Mouse (Mus musculus): ENCODE data around the gene Bcl7c. TPM values are rescaled to one million over a fixed set of nuclear protein-coding genes. Genes with fewer than 3 reads are reported as not detected.

Gene Bcl7c
- total RNA-seq, 1 experiment = 35.6 TPM

GRCm38 (mm10) chr7:127677609-127678008 is 31.1 kb downstream of the Bcl7c start:
- Histone ChIP-seq H3K4me1 (ENCODE audit: control insufficient read depth in 2 of 2, insufficient read depth in 2 of 2, low read length in 2 of 2, poor library complexity in 1 of 2) (peaks cover 2 to 7% of the 10 kb centered on the region in 2 experiments; a peak in 2 of 4 replicates), H3K36me3 (ENCODE audit: control insufficient read depth, insufficient read depth, low read length, poor library complexity, severe bottlenecking) (no peaks in the 10 kb centered on the region), H3K9me3 (ENCODE audit: control insufficient read depth, insufficient read depth, low read depth, low read length) (no peaks in the 10 kb centered on the region), H3K27ac (ENCODE audit: insufficient read depth, low read depth, low read length, poor library complexity, severe bottlenecking) (no peak overlapping the region), H3K9ac (ENCODE audit: insufficient read depth, low read depth, low read length, poor library complexity, severe bottlenecking) (no peak overlapping the region), H3K4me3 (ENCODE audit: insufficient read depth in 1 of 2, low read depth in 1 of 2, low read length in 2 of 2, poor library complexity in 1 of 2, severe bottlenecking in 1 of 2) (no peak overlapping the region)
- no peak for DNase-seq (ENCODE audit: low read depth, low spot score)
- TF ChIP-seq CHD2 (IDR thresholded peaks at IDR 0.05; ENCODE audit: low read depth, low read length) (no peak), MAFK (IDR thresholded peaks at IDR 0.05; ENCODE audit: insufficient read depth, low read depth, low read length) (no peak), HCFC1 (IDR thresholded peaks at IDR 0.05; ENCODE audit: borderline replicate concordance, insufficient read depth, low read length) (no peak), ZNF384 (IDR thresholded peaks at IDR 0.05; ENCODE audit: low read depth, low read length) (no peak), ZC3H11A (IDR thresholded peaks at IDR 0.05; ENCODE audit: borderline replicate concordance, low read depth, low read length) (no peak)
- in situ Hi-C loops (cut with MboI; ENCODE audit: low sequenced_read_pairs in 2 of 2, unreplicated experiment in 2 of 2) = no loop called here

DNA sequence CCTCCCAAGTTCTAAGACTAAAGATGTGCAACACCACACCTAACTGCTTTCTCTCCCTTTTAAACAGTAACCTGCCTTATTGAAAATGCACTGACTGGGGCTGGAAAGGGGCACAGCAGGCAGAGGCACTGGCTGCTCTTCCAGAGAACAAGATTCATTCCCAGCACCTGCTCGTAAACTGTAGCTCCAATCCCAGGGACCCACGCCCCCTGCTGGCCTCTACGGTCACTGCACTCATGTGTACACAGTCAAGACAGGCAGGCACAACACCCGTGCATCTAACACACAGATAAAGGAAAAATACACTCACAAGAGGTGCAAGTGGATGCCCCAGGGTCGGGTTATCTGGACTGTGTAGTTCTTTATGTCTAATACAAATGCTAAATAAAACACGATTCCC is 31.7 kb downstream of the Bcl7c start:
- no peak overlapping the region for H3K4me3 ChIP-seq (ENCODE audit: insufficient read depth in 1 of 2, low read depth in 1 of 2, low read length in 2 of 2, poor library complexity in 1 of 2, severe bottlenecking in 1 of 2)
- H3K9me3 ChIP-seq (ENCODE audit: control insufficient read depth, insufficient read depth, low read depth, low read length) = no peaks in the 10 kb centered on the region
- in situ Hi-C loops (cut with MboI; ENCODE audit: low sequenced_read_pairs in 2 of 2, unreplicated experiment in 2 of 2) = no loop called here
- TF ChIP-seq MAFK (IDR thresholded peaks at IDR 0.05; ENCODE audit: insufficient read depth, low read depth, low read length) = no peak
- peaks cover 2 to 7% of the 10 kb centered on the region in 2 experiments; a peak in 2 of 4 replicates for H3K4me1 ChIP-seq (ENCODE audit: control insufficient read depth in 2 of 2, insufficient read depth in 2 of 2, low read length in 2 of 2, poor library complexity in 1 of 2)
- H3K9ac ChIP-seq (ENCODE audit: insufficient read depth, low read depth, low read length, poor library complexity, severe bottlenecking) = no peak overlapping the region
- no peak overlapping the region for H3K27ac ChIP-seq (ENCODE audit: insufficient read depth, low read depth, low read length, poor library complexity, severe bottlenecking)
- peak; percentile 82 for DNase-seq (ENCODE audit: low read depth, low spot score)
- no peaks in the 10 kb centered on the region for H3K36me3 ChIP-seq (ENCODE audit: control insufficient read depth, insufficient read depth, low read length, poor library complexity, severe bottlenecking)

DNA sequence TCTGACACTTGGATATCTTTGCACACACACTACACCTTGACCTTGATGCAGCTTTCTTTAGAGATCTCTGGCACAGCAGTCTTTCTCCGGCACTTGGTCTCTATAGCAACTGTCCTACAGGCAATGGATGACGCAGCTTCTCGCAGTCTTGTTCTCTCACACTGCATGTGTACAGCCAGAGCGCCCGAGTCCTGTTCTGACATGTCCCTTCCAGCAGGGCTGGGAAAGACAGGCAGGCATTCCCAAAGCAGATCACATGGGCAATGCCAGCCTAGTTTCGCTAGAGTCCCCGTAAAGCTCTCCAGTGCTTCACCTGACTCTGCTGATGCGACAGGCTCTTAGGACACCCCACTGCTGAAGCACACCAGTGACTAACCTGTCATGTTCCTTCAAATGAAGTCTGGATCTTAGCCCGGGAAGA is 33.3 kb downstream of the Bcl7c start:
- Histone ChIP-seq H3K4me3 (ENCODE audit: insufficient read depth in 1 of 2, low read depth in 1 of 2, low read length in 2 of 2, poor library complexity in 1 of 2, severe bottlenecking in 1 of 2) (no peak overlapping the region), H3K9me3 (ENCODE audit: control insufficient read depth, insufficient read depth, low read depth, low read length) (no peaks in the 10 kb centered on the region), H3K27ac (ENCODE audit: insufficient read depth, low read depth, low read length, poor library complexity, severe bottlenecking) (no peak overlapping the region), H3K4me1 (ENCODE audit: control insufficient read depth in 2 of 2, insufficient read depth in 2 of 2, low read length in 2 of 2, poor library complexity in 1 of 2) (peaks cover 2 to 7% of the 10 kb centered on the region in 2 experiments; a peak in 2 of 4 replicates), H3K36me3 (ENCODE audit: control insufficient read depth, insufficient read depth, low read length, poor library complexity, severe bottlenecking) (no peaks in the 10 kb centered on the region), H3K9ac (ENCODE audit: insufficient read depth, low read depth, low read length, poor library complexity, severe bottlenecking) (no peak overlapping the region)
- DNase-seq (ENCODE audit: low read depth, low spot score) = no peak
- in situ Hi-C loops (cut with MboI; ENCODE audit: low sequenced_read_pairs in 2 of 2, unreplicated experiment in 2 of 2) = no loop called here
- TF ChIP-seq HCFC1 (IDR thresholded peaks at IDR 0.05; ENCODE audit: borderline replicate concordance, insufficient read depth, low read length) (no peak), ZC3H11A (IDR thresholded peaks at IDR 0.05; ENCODE audit: borderline replicate concordance, low read depth, low read length) (no peak), MAFK (IDR thresholded peaks at IDR 0.05; ENCODE audit: insufficient read depth, low read depth, low read length) (no peak), ZNF384 (IDR thresholded peaks at IDR 0.05; ENCODE audit: low read depth, low read length) (no peak), CHD2 (IDR thresholded peaks at IDR 0.05; ENCODE audit: low read depth, low read length) (no peak)

DNA sequence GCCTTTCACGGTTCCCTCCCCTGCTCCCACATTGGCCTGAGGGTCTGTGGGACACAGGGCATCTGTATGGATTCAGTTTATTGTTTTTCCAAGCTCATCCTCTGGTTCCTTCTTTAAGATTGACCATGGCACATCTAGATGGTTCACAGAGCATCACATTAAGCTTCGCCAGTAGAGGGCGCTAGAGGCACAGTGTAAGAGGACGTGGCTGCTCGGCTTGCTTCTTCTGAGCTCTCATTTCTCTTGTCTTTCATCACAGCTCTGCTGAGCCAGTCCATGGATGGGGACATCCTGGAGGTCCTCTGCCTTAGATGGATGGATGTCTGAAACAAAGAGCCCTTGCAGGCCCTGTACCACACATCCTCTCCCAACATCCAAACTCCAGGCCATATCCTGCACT is 33.8 kb downstream of the Bcl7c start:
- no peaks in the 10 kb centered on the region for H3K9me3 ChIP-seq (ENCODE audit: control insufficient read depth, insufficient read depth, low read depth, low read length)
- no peak overlapping the region for H3K27ac ChIP-seq (ENCODE audit: insufficient read depth, low read depth, low read length, poor library complexity, severe bottlenecking)
- DNase-seq (ENCODE audit: low read depth, low spot score) = peak; percentile 88
- H3K36me3 ChIP-seq (ENCODE audit: control insufficient read depth, insufficient read depth, low read length, poor library complexity, severe bottlenecking) = no peaks in the 10 kb centered on the region
- no peak overlapping the region for H3K4me3 ChIP-seq (ENCODE audit: insufficient read depth in 1 of 2, low read depth in 1 of 2, low read length in 2 of 2, poor library complexity in 1 of 2, severe bottlenecking in 1 of 2)
- in situ Hi-C loops (cut with MboI; ENCODE audit: low sequenced_read_pairs in 2 of 2, unreplicated experiment in 2 of 2) = no loop called here
- TF ChIP-seq HCFC1 (IDR thresholded peaks at IDR 0.05; ENCODE audit: borderline replicate concordance, insufficient read depth, low read length) = no peak
- peak; percentile 12; the same call in 1 of the 2 replicates for TF ChIP-seq ZC3H11A (IDR thresholded peaks at IDR 0.05; ENCODE audit: borderline replicate concordance, low read depth, low read length)
- TF ChIP-seq CHD2 (IDR thresholded peaks at IDR 0.05; ENCODE audit: low read depth, low read length) = no peak
- no peak for TF ChIP-seq MAFK (IDR thresholded peaks at IDR 0.05; ENCODE audit: insufficient read depth, low read depth, low read length)
- TF ChIP-seq ZNF384 (IDR thresholded peaks at IDR 0.05; ENCODE audit: low read depth, low read length) = no peak
- H3K4me1 ChIP-seq (ENCODE audit: control insufficient read depth in 2 of 2, insufficient read depth in 2 of 2, low read length in 2 of 2, poor library complexity in 1 of 2) = peaks cover 2 to 7% of the 10 kb centered on the region in 2 experiments; a peak in 2 of 4 replicates
- H3K9ac ChIP-seq (ENCODE audit: insufficient read depth, low read depth, low read length, poor library complexity, severe bottlenecking) = no peak overlapping the region

- no peak overlapping the region for H3K4me3 ChIP-seq (ENCODE audit: insufficient read depth in 1 of 2, low read depth in 1 of 2, low read length in 2 of 2, poor library complexity in 1 of 2, severe bottlenecking in 1 of 2)
- DNase-seq (ENCODE audit: low read depth, low spot score) = no peak
- in situ Hi-C loops (cut with MboI; ENCODE audit: low sequenced_read_pairs in 2 of 2, unreplicated experiment in 2 of 2) = no loop called here
- H3K9me3 ChIP-seq (ENCODE audit: control insufficient read depth, insufficient read depth, low read depth, low read length) = no peaks in the 10 kb centered on the region
- no peak overlapping the region for H3K9ac ChIP-seq (ENCODE audit: insufficient read depth, low read depth, low read length, poor library complexity, severe bottlenecking)
- peaks cover 2 to 5% of the 10 kb centered on the region in 2 experiments; a peak in 1 of 4 replicates for H3K4me1 ChIP-seq (ENCODE audit: control insufficient read depth in 2 of 2, insufficient read depth in 2 of 2, low read length in 2 of 2, poor library complexity in 1 of 2)
- H3K36me3 ChIP-seq (ENCODE audit: control insufficient read depth, insufficient read depth, low read length, poor library complexity, severe bottlenecking) = no peaks in the 10 kb centered on the region
- TF ChIP-seq MAFK (IDR thresholded peaks at IDR 0.05; ENCODE audit: insufficient read depth, low read depth, low read length) (no peak), HCFC1 (IDR thresholded peaks at IDR 0.05; ENCODE audit: borderline replicate concordance, insufficient read depth, low read length) (no peak), ZNF384 (IDR thresholded peaks at IDR 0.05; ENCODE audit: low read depth, low read length) (no peak), ZC3H11A (IDR thresholded peaks at IDR 0.05; ENCODE audit: borderline replicate concordance, low read depth, low read length) (no peak), CHD2 (IDR thresholded peaks at IDR 0.05; ENCODE audit: low read depth, low read length) (no peak)
- H3K27ac ChIP-seq (ENCODE audit: insufficient read depth, low read depth, low read length, poor library complexity, severe bottlenecking) = no peak overlapping the region
Measured at GRCm38 (mm10) chr7:127672776-127673175, 36.0 kb downstream of the Bcl7c start.
